Mouse (Mus musculus) midbrain, postnatal 0 days (tissue): Measurements from ENCODE around the gene Nav2. TPM values are rescaled to one million over a fixed set of nuclear protein-coding genes. Genes with fewer than 3 reads are reported as not detected.

Experiments used
- ATAC-seq: fragments of 200-750 bp; cut with Nextera tagmentation; 2 replicates; pipeline ENCODE4 v1.8.0; 2017; ENCODE audit warnings: moderate number of reproducible peaks, mild to moderate bottlenecking, moderate TSS enrichment, moderate library complexity; ENCODE audit not compliant: low FRiP score
- DNase-seq: peaks from one replicate; pipeline ENCODE4 v3.0.0-alpha.2; 2015; ENCODE audit warnings: low spot score
- H3K27ac ChIP-seq: fragments of 300-500 bp; sonication (generic); 2 replicates; pipeline ENCODE4 v1.5.1; 2014; ENCODE audit warnings: low read depth, mild to moderate bottlenecking, low read length, mixed read lengths
- H3K27me3 ChIP-seq: fragments of 300-500 bp; sonication (generic); 2 replicates; pipeline ENCODE4 v1.6.1; 2014; ENCODE audit warnings: low read length, control low read depth, mixed read lengths; ENCODE audit not compliant: insufficient read depth
- H3K36me3 ChIP-seq: fragments of 300-500 bp; sonication (generic); 2 replicates; pipeline ENCODE4 v1.6.1; 2014; ENCODE audit warnings: low read length, control low read depth, mixed read lengths; ENCODE audit not compliant: insufficient read depth
- H3K4me1 ChIP-seq: fragments of 300-500 bp; sonication (generic); 2 replicates; pipeline ENCODE4 v1.6.1; 2014; ENCODE audit warnings: mild to moderate bottlenecking, control low read depth, antibody characterized with exemption, low read length, mixed read lengths; ENCODE audit not compliant: insufficient read depth
- H3K4me2 ChIP-seq: fragments of 300-500 bp; sonication (generic); 2 replicates; pipeline ENCODE4 v1.6.1; 2014; ENCODE audit warnings: low read depth, mild to moderate bottlenecking, low read length, mixed read lengths; ENCODE audit not compliant: poor library complexity, severe bottlenecking
- H3K4me3 ChIP-seq: fragments of 300-500 bp; sonication (generic); 2 replicates; pipeline ENCODE4 v1.5.1; 2014; ENCODE audit warnings: low read depth, mild to moderate bottlenecking, low read length, moderate library complexity
- H3K9ac ChIP-seq: fragments of 300-500 bp; sonication (generic); replicated peaks from 2 replicates; pipeline ENCODE4 v1.6.1; 2014; ENCODE audit warnings: mild to moderate bottlenecking, low read length, moderate library complexity, mixed read lengths; ENCODE audit not compliant: poor library complexity, severe bottlenecking
- H3K9me3 ChIP-seq: fragments of 300-500 bp; sonication (generic); 2 replicates; pipeline ENCODE4 v1.6.1; 2016; ENCODE audit warnings: low read length, control low read depth
- CTCF ChIP-seq: IDR thresholded peaks from 2 replicates; pipeline ENCODE4 v1.5.1; 2016; ENCODE audit warnings: antibody characterized with exemption, mild to moderate bottlenecking
- WGBS: fragments of 180-500 bp; shearing (Covaris S2); extraction: QIAGEN DNeasy Blood & Tissue Kit; methylation state at CpG from one replicate; pipeline ENCODE4 v1.1.7; 2014; 5-methylcytosine and 5-hydroxymethylcytosine counted together
- polyA plus RNA-seq: library from polyadenylated mRNA; unstranded; fragments of >200 nt; fragmentation: Nextera tagmentation; extraction: Ambion mirVana; gene quantifications from 2 replicates; pipeline ENCODE4 v1.2.1, GENCODE M21; 2015
- total RNA-seq: library from RNA; depleted of rRNA; stranded (reverse); fragments of >200 nt; gene quantifications from 2 replicates; pipeline ENCODE4 v1.2.3, GENCODE M21; 2014

Nav2 gene
- total and polyA plus RNA-seq, 2 experiments from 2014 or later, result 18.3 to 53.8 TPM

DNA sequence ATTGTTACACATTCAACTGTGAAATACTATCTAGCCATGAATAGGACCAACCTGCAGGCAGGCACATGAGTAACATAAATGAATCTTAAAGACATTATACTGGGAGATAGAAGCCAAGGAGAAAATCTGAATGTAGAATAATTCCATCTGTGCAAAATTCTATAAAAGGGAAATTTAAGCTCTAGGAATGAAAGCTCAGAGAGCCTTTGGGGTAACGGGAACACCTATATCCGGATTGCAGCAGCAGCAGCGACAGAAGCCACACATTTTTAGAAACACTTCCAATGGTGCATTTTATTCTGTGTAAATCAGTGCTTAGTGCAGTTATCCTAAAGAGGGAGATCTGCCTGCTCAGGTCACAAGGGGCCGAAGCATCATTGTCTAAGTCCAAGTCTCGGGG, 280.8 kb downstream of the Nav2 start:
- H3K9me3 ChIP-seq, result no peaks in the 10 kb centered on the region
- ATAC-seq, result no peak
- H3K4me1 ChIP-seq, result peaks cover 23% of the 10 kb centered on the region
- TF ChIP-seq CTCF, result no peak
- no peak overlapping the region for H3K4me3 ChIP-seq
- no peak overlapping the region for H3K9ac ChIP-seq
- H3K27me3 ChIP-seq, result no peaks in the 10 kb centered on the region
- H3K4me2 ChIP-seq, result no peak overlapping the region
- DNase-seq, result no peak
- no peak overlapping the region for H3K27ac ChIP-seq
- H3K36me3 ChIP-seq, result no peaks in the 10 kb centered on the region
- 85% methylated on average over 5 of the region's 5 CpGs for WGBS

DNA sequence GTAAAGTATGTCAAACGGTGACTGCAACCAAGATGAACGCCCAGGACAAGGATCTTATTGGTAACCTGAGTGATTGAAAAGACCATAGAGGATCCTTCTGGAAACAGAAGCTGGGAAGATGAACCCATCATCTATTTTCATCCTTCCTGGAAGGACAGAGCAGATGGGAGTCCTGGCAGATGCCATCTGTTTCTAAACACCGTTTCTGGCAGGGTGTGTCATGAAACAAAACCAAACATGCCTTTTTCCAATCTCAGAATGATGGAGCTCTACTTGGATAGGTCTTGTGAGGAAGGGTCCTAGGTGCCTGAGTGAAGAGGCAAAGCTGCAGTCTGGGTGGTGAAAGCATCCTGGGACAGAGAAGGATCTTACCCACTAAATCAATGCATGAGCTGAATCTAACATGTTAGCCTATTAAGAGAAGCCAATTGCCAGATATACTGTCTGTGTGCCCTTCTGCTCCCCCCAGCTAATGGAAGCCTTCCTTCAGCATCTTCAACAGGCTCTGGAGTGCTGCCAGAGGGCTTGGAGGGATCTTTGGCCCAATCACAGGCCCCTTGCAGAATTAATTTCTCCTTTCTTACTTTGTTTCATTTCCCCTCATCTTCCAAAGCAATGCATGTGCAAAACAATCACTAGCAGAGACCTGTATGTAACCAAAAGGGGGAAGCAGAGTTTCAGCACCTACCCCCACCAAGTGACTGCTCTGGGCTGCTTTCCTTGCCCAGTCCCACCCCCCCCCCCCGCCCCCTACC, 281.9 kb downstream of the Nav2 start:
- peak; percentile 57 for DNase-seq
- WGBS, result 86% methylated on average over 3 of the region's 4 CpGs
- 0 out of 2 replicates have a peak, but pooled peaks have one; percentile 12 for ATAC-seq

DNA sequence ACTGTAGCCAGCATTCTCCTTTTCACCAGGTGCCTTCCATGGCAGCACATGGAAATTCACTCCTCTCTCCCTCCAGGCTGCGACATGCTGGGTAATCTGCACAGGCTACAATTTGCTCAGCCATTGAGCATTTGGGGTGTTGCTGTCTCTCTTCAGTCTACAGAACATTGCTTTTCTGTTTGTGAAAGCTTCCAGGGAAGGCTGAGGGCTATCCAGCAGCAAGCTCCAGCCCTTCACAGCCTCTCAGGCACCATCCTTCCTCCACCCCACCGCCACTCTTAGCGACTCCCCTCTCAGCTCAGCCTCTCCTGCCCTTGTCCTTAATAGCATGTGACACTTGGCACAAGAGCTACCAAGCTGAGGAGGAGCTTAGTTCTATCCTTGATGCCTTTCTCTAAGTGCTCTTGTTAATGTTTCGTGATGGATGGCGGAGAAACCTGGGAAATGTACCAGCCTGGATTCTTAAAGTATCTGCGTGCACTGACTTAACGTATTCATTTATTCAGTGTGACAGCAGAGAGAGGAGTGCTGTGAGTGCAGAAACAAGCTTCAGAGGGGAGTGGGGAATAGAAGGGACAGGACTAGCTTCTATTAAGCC, 282.7 kb downstream of the Nav2 start:
- no peak for TF ChIP-seq CTCF
- H3K4me2 ChIP-seq, result peak overlapping the region; percentile 18; the same call in 1 of the 2 replicates
- no peaks in the 10 kb centered on the region for H3K27me3 ChIP-seq
- WGBS, result 15% methylated on average over 7 of the region's 7 CpGs
- DNase-seq (peak; percentile 80), ATAC-seq (peak; percentile 76)
- H3K4me1 ChIP-seq, result peaks cover 20% of the 10 kb centered on the region
- H3K4me3 ChIP-seq, result no peak overlapping the region
- H3K9ac ChIP-seq, result peak overlapping the region; percentile 46; the same call in 1 of the 2 replicates
- H3K36me3 ChIP-seq, result no peaks in the 10 kb centered on the region
- peak overlapping the region; percentile 85 for H3K27ac ChIP-seq
- H3K9me3 ChIP-seq, result no peaks in the 10 kb centered on the region

More for the DNA sequence above, 281.9 kb downstream of the Nav2 start:
- H3K4me3 ChIP-seq, result no peak overlapping the region
- no peak for TF ChIP-seq CTCF
- H3K27me3 ChIP-seq, result no peaks in the 10 kb centered on the region
- peak overlapping the region; percentile 18; the same call in 1 of the 2 replicates for H3K4me2 ChIP-seq
- no peaks in the 10 kb centered on the region for H3K9me3 ChIP-seq
- H3K27ac ChIP-seq, result peak overlapping the region; percentile 85
- H3K9ac ChIP-seq, result 0 out of 2 replicates have a peak overlapping the region, but pooled peaks have one; percentile 36
- peaks cover 20% of the 10 kb centered on the region for H3K4me1 ChIP-seq
- H3K36me3 ChIP-seq, result no peaks in the 10 kb centered on the region

- Histone ChIP-seq H3K4me2 (no peak overlapping the region), H3K4me1 (peaks cover 20% of the 10 kb centered on the region), H3K4me3 (no peak overlapping the region), H3K9ac (no peak overlapping the region), H3K27me3 (no peaks in the 10 kb centered on the region), H3K27ac (peak overlapping the region; percentile 85), H3K36me3 (no peaks in the 10 kb centered on the region), H3K9me3 (no peaks in the 10 kb centered on the region)
- no peak for TF ChIP-seq CTCF
- DNase-seq (no peak), ATAC-seq (no peak)
- 91% methylated on average over 2 of the region's 2 CpGs for WGBS
Measured at GRCm38 (mm10) chr7:49192061-49192695, 283.7 kb downstream of the Nav2 start.

GRCm38 (mm10) chr7:49195711-49196147, 287.2 kb downstream of the Nav2 start:
- no peaks in the 10 kb centered on the region for H3K27me3 ChIP-seq
- no peak overlapping the region for H3K27ac ChIP-seq
- no peak for DNase-seq
- TF ChIP-seq CTCF, result no peak
- WGBS, result 70% methylated on average over 5 of the region's 5 CpGs
- H3K4me3 ChIP-seq, result no peak overlapping the region
- H3K9ac ChIP-seq, result no peak overlapping the region
- H3K9me3 ChIP-seq, result no peaks in the 10 kb centered on the region
- H3K4me1 ChIP-seq, result peaks cover 14% of the 10 kb centered on the region
- H3K4me2 ChIP-seq, result no peak overlapping the region
- no peak for ATAC-seq
- H3K36me3 ChIP-seq, result no peaks in the 10 kb centered on the region
